Mouse (Mus musculus): ENCODE data around the gene Itih2. TPM values are rescaled to one million over a fixed set of nuclear protein-coding genes. Genes with fewer than 3 reads are reported as not detected.

Itih2 gene
- total RNA-seq, 4 experiments from 2014 or later: 0.27 to 0.56 TPM; not detected in 2

- DNase-seq (ENCODE audit: low spot score in 2 of 2): peak in 1 of 2 experiments; percentile 3
Observed at GRCm38 (mm10) chr2:10047758-10048436, 83.3 kb downstream of the Itih2 start.

Other genes starting within 250 kb of the Itih2 start
- not detected for gene 9230102O04Rik, start 241.9 kb downstream of the Itih2 start, total RNA-seq (2022)
- gene Gata3, start 241.4 kb downstream of the Itih2 start, total RNA-seq (2022): 1 to 10 TPM in 1 of 4 experiments, under 1 TPM in 2, not detected in 1; 0.24 to 1.1 (median 0.40) TPM
- gene Taf3, start 82.8 kb downstream of the Itih2 start, total RNA-seq (2022): 10 to 100 TPM in 2 of 4 experiments, 1 to 10 TPM in 2; 8.3 to 12.1 (median 10.0) TPM
- 100 to 1,000 TPM; 674 to 779 (median 730) TPM for gene Atp5c1, start 50.9 kb downstream of the Itih2 start, total RNA-seq (2022)
- gene Kin, start 50.8 kb downstream of the Itih2 start, total RNA-seq (2022): 1 to 10 TPM; 4.8 to 5.2 (median 4.9) TPM
- gene Itih5, start 22.2 kb upstream of the Itih2 start, total RNA-seq (2022): 10 to 100 TPM in 1 of 4 experiments, 1 to 10 TPM in 3; 6.1 to 11.7 (median 7.3) TPM
- gene Sfmbt2, start 239.1 kb upstream of the Itih2 start, total RNA-seq (2022): under 1 TPM in 2 of 4 experiments, not detected in 2; 0.08 to 0.20 TPM